ENCODE assay signal across 8 mouse cellular contexts in genomic region chr2:119034656-119035396, GRCm38 (mm10). TPM values are rescaled to one million over a fixed set of nuclear protein-coding genes. Genes with fewer than 3 reads are reported as not detected.
DNase-seq lines count a peak whose midpoint lies in the region; ATAC-seq and TF ChIP-seq lines count a peak whose summit lies in the region.

TSS of gene Rpusd2 (plus strand) at chr2:119034790.

- ATAC-seq in erythroid progenitor cell, adult 5-6 weeks (replicated peaks; ENCODE audit: low FRiP score, poor library complexity, severe bottlenecking) = peak; percentile 98
- ATAC-seq in heart, embryonic 12.5 days (ENCODE audit: insufficient number of reproducible peaks, low FRiP score) = peak; percentile 96
- peak; percentile 98 for ATAC-seq in kidney, postnatal 0 days (replicated peaks; ENCODE audit: low FRiP score, low read depth)
- peak; percentile 92 for ATAC-seq in liver, embryonic 11.5 days (replicated peaks; ENCODE audit: low FRiP score)
- ATAC-seq in stomach, embryonic 14.5 days (ENCODE audit: insufficient number of reproducible peaks, insufficient read depth, low FRiP score, low read depth) = peak; percentile 96

- peaks cover 28% of the 10 kb centered on the region for H3K36me3 ChIP-seq in heart, embryonic 12.5 days
- H3K36me3 ChIP-seq in kidney, postnatal 0 days (ENCODE audit: insufficient read depth, low read length) = peaks cover 17% of the 10 kb centered on the region
- peaks cover 10% of the 10 kb centered on the region; the same call in 1 of the 2 replicates for H3K36me3 ChIP-seq in liver, embryonic 11.5 days (ENCODE audit: control insufficient read depth, insufficient read depth, low read length)
- H3K36me3 ChIP-seq in stomach, embryonic 14.5 days (ENCODE audit: control insufficient read depth, insufficient read depth, low read length) = peaks cover 21% of the 10 kb centered on the region

- no peaks in the 10 kb centered on the region for H3K27me3 ChIP-seq in heart, embryonic 12.5 days (replicated peaks)
- no peaks in the 10 kb centered on the region for H3K27me3 ChIP-seq in kidney, postnatal 0 days (ENCODE audit: insufficient read depth, low read length)
- H3K27me3 ChIP-seq in liver, embryonic 11.5 days (replicated peaks; ENCODE audit: control insufficient read depth, insufficient read depth, low read length) = no peaks in the 10 kb centered on the region
- H3K27me3 ChIP-seq in stomach, embryonic 14.5 days (ENCODE audit: control insufficient read depth, insufficient read depth, low read length) = no peaks in the 10 kb centered on the region

- H3K4me2 ChIP-seq in heart, embryonic 12.5 days = peak within 1 kb of the TSS; percentile 86
- H3K4me2 ChIP-seq in kidney, postnatal 0 days (ENCODE audit: low read length) = peak within 1 kb of the TSS; percentile 85
- peak within 1 kb of the TSS; percentile 85 for H3K4me2 ChIP-seq in liver, embryonic 11.5 days
- peak within 1 kb of the TSS; percentile 72 for H3K4me2 ChIP-seq in stomach, embryonic 14.5 days (replicated peaks; ENCODE audit: low read depth, low read length)

- peak within 1 kb of the TSS; percentile 96 for H3K27ac ChIP-seq in heart, embryonic 12.5 days (ENCODE audit: poor library complexity, severe bottlenecking)
- H3K27ac ChIP-seq in kidney, postnatal 0 days = peak within 1 kb of the TSS; percentile 84
- H3K27ac ChIP-seq in liver, embryonic 11.5 days (ENCODE audit: low read depth, low read length) = peak within 1 kb of the TSS; percentile 84
- peak within 1 kb of the TSS; percentile 87 for H3K27ac ChIP-seq in stomach, embryonic 14.5 days (ENCODE audit: low read length)

- WGBS in heart, embryonic 12.5 days = under 1% methylated on average over 49 of the region's 49 CpGs
- WGBS in kidney, postnatal 0 days = under 1% methylated on average over 49 of the region's 49 CpGs
- WGBS in liver, embryonic 11.5 days = under 1% methylated on average over 49 of the region's 49 CpGs
- under 1% methylated on average over 49 of the region's 49 CpGs for WGBS in stomach, embryonic 14.5 days

- H3K9me3 ChIP-seq in heart, embryonic 12.5 days (replicated peaks) = no peaks in the 10 kb centered on the region
- H3K9me3 ChIP-seq in kidney, postnatal 0 days (replicated peaks; ENCODE audit: low read length) = no peaks in the 10 kb centered on the region
- no peaks in the 10 kb centered on the region for H3K9me3 ChIP-seq in liver, embryonic 11.5 days (ENCODE audit: control insufficient read depth, low read length)
- H3K9me3 ChIP-seq in stomach, embryonic 14.5 days (ENCODE audit: control insufficient read depth, low read depth, low read length) = no peaks in the 10 kb centered on the region

- H3K4me1 ChIP-seq in heart, embryonic 12.5 days (replicated peaks) = peaks cover 6% of the 10 kb centered on the region
- H3K4me1 ChIP-seq in kidney, postnatal 0 days (replicated peaks; ENCODE audit: insufficient read depth, low read length) = no peaks in the 10 kb centered on the region
- peaks cover 4% of the 10 kb centered on the region for H3K4me1 ChIP-seq in liver, embryonic 11.5 days (replicated peaks; ENCODE audit: control insufficient read depth, insufficient read depth, low read length)
- peaks cover 5% of the 10 kb centered on the region; the same call in 1 of the 2 replicates for H3K4me1 ChIP-seq in stomach, embryonic 14.5 days (ENCODE audit: control insufficient read depth, insufficient read depth, low read length)

- TF ChIP-seq CTCF in kidney, postnatal 0 days (IDR thresholded peaks at IDR 0.05; ENCODE audit: low read depth) = peak; percentile 41; the same call in 1 of the 2 replicates

- peak; percentile 95 for DNase-seq in CD4-positive helper T cell, adult 2 months (ENCODE audit: low read depth, low spot score)
- DNase-seq in brain, embryonic 18.5 days (ENCODE audit: low read depth, low spot score) = peak; percentile 87
- peak; percentile 97 for DNase-seq in kidney, postnatal 0 days (ENCODE audit: low spot score)
- DNase-seq in liver, embryonic 11.5 days (ENCODE audit: low spot score) = peak; percentile 94
- peak; percentile 95 for DNase-seq in naive thymus-derived CD4-positive, alpha-beta T cell, adult 2 months (ENCODE audit: low read depth)

- H3K4me3 ChIP-seq in heart, embryonic 12.5 days = peak within 1 kb of the TSS; percentile 99
- peak within 1 kb of the TSS; percentile 97 for H3K4me3 ChIP-seq in kidney, postnatal 0 days (replicated peaks; ENCODE audit: low read depth, low read length)
- peak within 1 kb of the TSS; percentile 99 for H3K4me3 ChIP-seq in liver, embryonic 11.5 days (ENCODE audit: low read depth, low read length)
- peak within 1 kb of the TSS; percentile 92 for H3K4me3 ChIP-seq in stomach, embryonic 14.5 days (ENCODE audit: low read depth, low read length)

- H3K9ac ChIP-seq in heart, embryonic 12.5 days = peak within 1 kb of the TSS; percentile 93
- peak within 1 kb of the TSS; percentile 76 for H3K9ac ChIP-seq in kidney, postnatal 0 days (ENCODE audit: low read depth, low read length)
- H3K9ac ChIP-seq in liver, embryonic 11.5 days (ENCODE audit: low read depth, low read length) = peak within 1 kb of the TSS; percentile 95
- peak within 1 kb of the TSS; percentile 80 for H3K9ac ChIP-seq in stomach, embryonic 14.5 days (replicated peaks; ENCODE audit: low read depth, low read length)

RNA-seq across cellular contexts. Expression of gene Rpusd2, which starts in this region (rescaled TPM):
- total RNA-seq in erythroid progenitor cell, adult 5-6 weeks (2015; ENCODE audit: low replicate concordance) = 2.1 and 2.5 TPM in 2 replicates
- 0.61 and 0.90 TPM in 2 replicates for total RNA-seq in erythroid progenitor cell, adult 5-6 weeks (2017; ENCODE audit: low replicate concordance)
- 4.5 and 5.0 TPM in 2 replicates for polyA plus RNA-seq in heart, embryonic 12.5 days (2016; fragmentation: Nextera tagmentation; extraction: Ambion mirVana)
- polyA plus RNA-seq in kidney, postnatal 0 days (2015; fragmentation: Nextera tagmentation; extraction: Ambion mirVana) = 2.8 and 3.1 TPM in 2 replicates
- polyA plus RNA-seq in liver, embryonic 11.5 days (2014; fragmentation: Nextera tagmentation; extraction: Ambion mirVana) = 7.4 and 7.7 TPM in 2 replicates
- 3.0 and 4.1 TPM in 2 replicates for polyA plus RNA-seq in stomach, embryonic 14.5 days (2014; fragmentation: Nextera tagmentation; extraction: Ambion mirVana)

Comparison
In these comparisons a context has a peak if more than half of its experiments do, and no peak if none do; other contexts are left out.
1. Peak in every context shown above with its lines: DNase-seq, ATAC-seq, H3K4me3 ChIP-seq and H3K27ac ChIP-seq.